Mouse (Mus musculus): ENCODE measurements around the gene Mtg1. TPM values are rescaled to one million over a fixed set of nuclear protein-coding genes. Genes with fewer than 3 reads are reported as not detected.
A peak's percentile ranks its signal among the peaks of the same experiment; 100 is the strongest.

Gene Mtg1
- total RNA-seq, 1 experiment: 21.0 TPM

DNA sequence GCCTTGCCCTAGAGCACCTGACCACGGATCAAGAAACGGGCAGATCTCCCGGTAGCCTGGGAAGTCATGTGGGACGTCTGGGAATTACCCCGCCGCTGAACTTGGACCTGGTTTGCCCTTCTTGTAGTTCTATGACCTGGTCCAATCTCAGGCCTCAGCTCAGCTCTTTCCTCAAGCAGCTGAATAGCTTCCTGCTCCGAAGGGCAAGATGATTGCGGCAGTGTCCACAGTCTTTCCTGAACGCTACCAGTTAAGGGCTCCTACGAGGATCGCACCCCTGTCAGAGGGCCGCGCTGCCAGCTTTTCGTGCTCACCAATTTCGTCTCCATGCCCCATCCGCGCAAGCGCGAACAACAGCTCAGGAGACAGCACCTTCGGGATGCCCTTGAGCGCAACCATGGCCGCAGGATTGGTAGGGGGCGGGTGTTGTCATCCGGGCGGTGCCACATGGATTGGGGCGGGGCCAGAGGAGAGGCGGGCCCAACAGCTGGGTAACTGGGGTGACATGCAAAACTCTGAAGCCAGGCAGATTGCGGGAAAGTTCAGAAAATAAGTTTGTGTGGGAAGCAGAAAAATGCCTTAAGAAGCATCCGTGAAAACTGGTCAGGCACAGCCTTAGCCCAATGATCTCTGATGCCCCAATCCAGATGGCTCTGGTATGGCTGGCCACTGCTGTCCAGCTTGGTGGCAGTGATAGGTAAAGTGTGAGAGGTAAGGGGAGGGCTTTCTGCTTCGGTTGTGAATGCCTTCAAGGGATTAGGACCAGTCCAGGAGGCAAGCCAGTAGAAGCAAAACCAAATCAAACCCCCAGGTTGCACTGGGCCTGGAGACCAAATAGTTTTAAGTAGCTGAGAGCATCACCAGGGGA is 35.1 kb upstream of the Mtg1 start, which contains the start of gene Fuom:
Gene Fuom, minus strand, starts transcription at position 449 of the 868 bp plus-strand sequence.
- Histone ChIP-seq H3K9ac (ENCODE audit: insufficient read depth, low read depth, low read length, poor library complexity, severe bottlenecking) (peak within 1 kb of the TSS; percentile 46), H3K4me1 (ENCODE audit: control insufficient read depth in 2 of 2, insufficient read depth in 2 of 2, low read length in 2 of 2, poor library complexity in 1 of 2) (peaks cover 0 to 7% of the 10 kb centered on the region in 2 experiments; a peak in 2 of 4 replicates), H3K27ac (ENCODE audit: insufficient read depth, low read depth, low read length, poor library complexity, severe bottlenecking) (no peak within 1 kb of the TSS), H3K9me3 (ENCODE audit: control insufficient read depth, insufficient read depth, low read depth, low read length) (no peaks in the 10 kb centered on the region), H3K36me3 (ENCODE audit: control insufficient read depth, insufficient read depth, low read length, poor library complexity, severe bottlenecking) (peaks cover 2% of the 10 kb centered on the region; the same call in 1 of the 2 replicates), H3K4me3 (ENCODE audit: insufficient read depth in 1 of 2, low read depth in 1 of 2, low read length in 2 of 2, poor library complexity in 1 of 2, severe bottlenecking in 1 of 2) (peak within 1 kb of the TSS; percentile 56 to 82)
- TF ChIP-seq ZNF384 (IDR thresholded peaks at IDR 0.05; ENCODE audit: low read depth, low read length) (no peak), CHD2 (IDR thresholded peaks at IDR 0.05; ENCODE audit: low read depth, low read length) (no peak), ZC3H11A (IDR thresholded peaks at IDR 0.05; ENCODE audit: borderline replicate concordance, low read depth, low read length) (no peak), HCFC1 (IDR thresholded peaks at IDR 0.05; ENCODE audit: borderline replicate concordance, insufficient read depth, low read length) (no peak), MAFK (IDR thresholded peaks at IDR 0.05; ENCODE audit: insufficient read depth, low read depth, low read length) (no peak)
- DNase-seq (ENCODE audit: low read depth, low spot score): peak; percentile 84
- in situ Hi-C loops (cut with MboI; ENCODE audit: low sequenced_read_pairs in 2 of 2, unreplicated experiment in 2 of 2): no loop called here

DNA sequence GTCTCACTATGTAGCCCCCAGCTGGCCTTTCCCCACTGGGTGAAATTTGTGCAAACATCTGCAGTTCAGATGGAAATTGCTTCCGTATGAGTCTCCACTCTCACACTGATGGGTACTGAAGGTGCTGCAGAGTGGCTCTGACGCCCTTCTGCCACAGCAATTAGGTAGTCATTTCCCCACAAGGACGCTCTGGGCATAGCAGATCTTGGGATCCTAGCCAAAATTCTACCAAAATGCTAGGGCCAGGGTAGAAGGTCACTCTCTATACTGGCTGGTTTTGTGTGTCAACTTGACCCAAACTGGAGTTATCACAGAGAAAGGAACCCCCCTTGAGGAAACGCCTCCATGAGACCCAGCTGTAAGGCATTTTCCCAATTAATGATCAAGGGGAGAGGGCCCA is 33.4 kb upstream of the Mtg1 start:
- H3K4me1 ChIP-seq (ENCODE audit: control insufficient read depth in 2 of 2, insufficient read depth in 2 of 2, low read length in 2 of 2, poor library complexity in 1 of 2): peaks cover 0 to 7% of the 10 kb centered on the region in 2 experiments; a peak in 2 of 4 replicates
- no peaks in the 10 kb centered on the region for H3K9me3 ChIP-seq (ENCODE audit: control insufficient read depth, insufficient read depth, low read depth, low read length)
- in situ Hi-C loops (cut with MboI; ENCODE audit: low sequenced_read_pairs in 2 of 2, unreplicated experiment in 2 of 2): no loop called here
- no peak for DNase-seq (ENCODE audit: low read depth, low spot score)
- peaks cover 8% of the 10 kb centered on the region; the same call in 1 of the 2 replicates for H3K36me3 ChIP-seq (ENCODE audit: control insufficient read depth, insufficient read depth, low read length, poor library complexity, severe bottlenecking)
- H3K9ac ChIP-seq (ENCODE audit: insufficient read depth, low read depth, low read length, poor library complexity, severe bottlenecking): no peak overlapping the region
- H3K27ac ChIP-seq (ENCODE audit: insufficient read depth, low read depth, low read length, poor library complexity, severe bottlenecking): no peak overlapping the region
- H3K4me3 ChIP-seq (ENCODE audit: insufficient read depth in 1 of 2, low read depth in 1 of 2, low read length in 2 of 2, poor library complexity in 1 of 2, severe bottlenecking in 1 of 2): no peak overlapping the region
- TF ChIP-seq MAFK (IDR thresholded peaks at IDR 0.05; ENCODE audit: insufficient read depth, low read depth, low read length) (no peak), ZNF384 (IDR thresholded peaks at IDR 0.05; ENCODE audit: low read depth, low read length) (no peak), ZC3H11A (IDR thresholded peaks at IDR 0.05; ENCODE audit: borderline replicate concordance, low read depth, low read length) (no peak), CHD2 (IDR thresholded peaks at IDR 0.05; ENCODE audit: low read depth, low read length) (no peak), HCFC1 (IDR thresholded peaks at IDR 0.05; ENCODE audit: borderline replicate concordance, insufficient read depth, low read length) (no peak)

DNA sequence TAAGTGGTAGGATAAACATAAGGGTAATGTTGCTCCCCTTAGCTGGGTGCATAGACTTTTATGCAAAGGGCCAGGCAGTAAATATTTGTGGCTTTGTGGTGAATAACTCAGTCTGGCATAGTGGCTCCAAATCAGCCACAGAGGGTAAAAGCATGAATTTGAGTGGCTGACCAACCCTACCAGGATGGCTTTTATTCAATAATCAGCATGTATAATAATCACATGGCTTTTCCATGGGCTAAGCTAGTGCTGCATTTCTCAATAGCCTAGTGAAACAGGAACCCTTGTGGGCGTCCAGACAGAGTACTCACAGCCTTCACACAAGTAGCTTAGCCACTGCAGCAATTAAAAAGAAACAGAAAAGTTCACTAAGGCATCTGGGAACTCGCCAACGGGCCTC is 25.4 kb upstream of the Mtg1 start:
- Histone ChIP-seq H3K4me3 (ENCODE audit: insufficient read depth in 1 of 2, low read depth in 1 of 2, low read length in 2 of 2, poor library complexity in 1 of 2, severe bottlenecking in 1 of 2) (no peak overlapping the region), H3K9ac (ENCODE audit: insufficient read depth, low read depth, low read length, poor library complexity, severe bottlenecking) (no peak overlapping the region), H3K36me3 (ENCODE audit: control insufficient read depth, insufficient read depth, low read length, poor library complexity, severe bottlenecking) (peaks cover 33% of the 10 kb centered on the region), H3K27ac (ENCODE audit: insufficient read depth, low read depth, low read length, poor library complexity, severe bottlenecking) (no peak overlapping the region), H3K9me3 (ENCODE audit: control insufficient read depth, insufficient read depth, low read depth, low read length) (no peaks in the 10 kb centered on the region), H3K4me1 (ENCODE audit: control insufficient read depth in 2 of 2, insufficient read depth in 2 of 2, low read length in 2 of 2, poor library complexity in 1 of 2) (0 out of 4 replicates have a peak, but pooled peaks cover 0 to 2% of the 10 kb centered on the region in 2 experiments)
- in situ Hi-C loops (cut with MboI; ENCODE audit: low sequenced_read_pairs in 2 of 2, unreplicated experiment in 2 of 2): no loop called here
- no peak for TF ChIP-seq CHD2 (IDR thresholded peaks at IDR 0.05; ENCODE audit: low read depth, low read length)
- TF ChIP-seq HCFC1 (IDR thresholded peaks at IDR 0.05; ENCODE audit: borderline replicate concordance, insufficient read depth, low read length): no peak
- no peak for TF ChIP-seq ZNF384 (IDR thresholded peaks at IDR 0.05; ENCODE audit: low read depth, low read length)
- TF ChIP-seq MAFK (IDR thresholded peaks at IDR 0.05; ENCODE audit: insufficient read depth, low read depth, low read length): no peak
- no peak for DNase-seq (ENCODE audit: low read depth, low spot score)

DNA sequence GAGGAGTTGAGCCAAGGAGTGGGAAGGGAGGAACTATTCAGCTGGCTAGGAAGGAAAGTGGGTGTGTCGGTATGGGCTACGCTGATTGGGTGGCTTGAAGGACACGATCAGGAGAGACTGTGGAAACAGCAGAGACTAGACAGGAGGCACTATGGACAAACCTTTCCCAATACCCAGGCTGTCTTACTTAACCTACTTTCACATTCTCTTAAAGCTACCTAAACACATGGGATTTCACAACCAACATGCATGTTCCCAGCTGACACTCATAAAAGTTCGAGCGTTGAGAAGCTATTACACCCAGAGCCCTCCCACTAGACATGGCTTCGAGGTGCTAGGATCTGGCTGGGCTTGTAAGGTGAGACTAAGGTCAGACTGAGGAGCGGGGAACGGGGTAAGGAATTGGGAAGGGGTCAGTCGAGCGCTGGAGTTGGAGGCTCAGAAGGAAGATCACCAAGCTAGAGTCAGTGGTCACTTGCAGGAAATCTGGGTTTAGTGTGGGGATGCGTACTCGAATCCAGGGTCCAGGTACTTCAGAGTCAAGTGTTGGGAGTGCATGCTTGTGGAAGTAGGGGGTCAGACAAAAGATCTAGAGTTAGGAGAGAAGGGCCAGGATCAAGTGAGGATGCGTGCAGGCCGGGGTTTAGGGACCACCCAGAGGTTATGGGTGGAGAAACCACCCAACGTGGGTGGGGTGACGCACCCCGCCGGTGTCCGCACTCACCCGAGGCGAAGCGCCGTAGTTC is 21.6 kb upstream of the Mtg1 start, which contains the start of gene Paox:
Gene Paox, plus strand, starts transcription at position 217 of the 746 bp plus-strand sequence.
- H3K9ac ChIP-seq (ENCODE audit: insufficient read depth, low read depth, low read length, poor library complexity, severe bottlenecking): peak within 1 kb of the TSS; percentile 92
- H3K4me1 ChIP-seq (ENCODE audit: control insufficient read depth in 2 of 2, insufficient read depth in 2 of 2, low read length in 2 of 2, poor library complexity in 1 of 2): 0 out of 4 replicates have a peak, but pooled peaks cover 1 to 2% of the 10 kb centered on the region in 2 experiments
- DNase-seq (ENCODE audit: low read depth, low spot score): peak; percentile 69
- TF ChIP-seq ZNF384 (IDR thresholded peaks at IDR 0.05; ENCODE audit: low read depth, low read length): no peak
- in situ Hi-C loops (cut with MboI; ENCODE audit: low sequenced_read_pairs in 2 of 2, unreplicated experiment in 2 of 2): no loop called here
- peak within 1 kb of the TSS; percentile 90 to 98 for H3K4me3 ChIP-seq (ENCODE audit: insufficient read depth in 1 of 2, low read depth in 1 of 2, low read length in 2 of 2, poor library complexity in 1 of 2, severe bottlenecking in 1 of 2)
- no peaks in the 10 kb centered on the region for H3K9me3 ChIP-seq (ENCODE audit: control insufficient read depth, insufficient read depth, low read depth, low read length)
- H3K27ac ChIP-seq (ENCODE audit: insufficient read depth, low read depth, low read length, poor library complexity, severe bottlenecking): peak within 1 kb of the TSS; percentile 71; the same call in 1 of the 2 replicates
- H3K36me3 ChIP-seq (ENCODE audit: control insufficient read depth, insufficient read depth, low read length, poor library complexity, severe bottlenecking): peaks cover 14% of the 10 kb centered on the region; the same call in 1 of the 2 replicates

All from ES-E14 (cell line).